Mouse (Mus musculus): ENCODE data around the gene Efr3b. TPM values are rescaled to one million over a fixed set of nuclear protein-coding genes. Genes with fewer than 3 reads are reported as not detected.
A peak's percentile ranks its signal among the peaks of the same experiment; 100 is the strongest.

Efr3b gene
- polyA plus RNA-seq, 1 experiment: 21.4 TPM

DNA sequence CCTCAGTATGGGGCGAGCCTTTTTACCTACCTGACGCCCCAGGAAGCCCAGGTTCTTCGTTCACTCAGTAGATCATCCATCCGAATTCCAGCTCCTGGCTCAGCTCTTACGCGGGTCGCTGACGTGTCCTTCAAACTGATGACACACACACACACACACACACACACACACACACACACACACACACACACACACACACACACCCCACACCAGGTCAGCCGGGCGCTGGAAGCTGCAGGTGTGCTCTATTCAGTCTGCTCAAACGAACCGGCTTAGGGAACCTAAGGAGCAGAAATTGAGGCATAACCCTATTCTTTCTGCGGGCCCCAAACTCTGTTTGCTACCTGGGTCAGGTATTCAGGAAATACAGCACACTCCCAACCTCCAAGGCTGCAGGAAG, 331 bp upstream of the Efr3b start:
- H3K36me3 ChIP-seq (ENCODE audit: control insufficient read depth, insufficient read depth, low read length): no peaks in the 10 kb centered on the region
- H3K27me3 ChIP-seq (ENCODE audit: control insufficient read depth, insufficient read depth, low read length): no peaks in the 10 kb centered on the region
- TF ChIP-seq CTCF (IDR thresholded peaks at IDR 0.05; ENCODE audit: extremely low read depth, insufficient read length, insufficient replicate concordance, low read depth, low read length) (no peak), POLR2A (IDR thresholded peaks at IDR 0.05; ENCODE audit: low read depth, low read length) (no peak)
- 3% methylated on average over 13 of the region's 13 CpGs for WGBS
- H3K27ac ChIP-seq (ENCODE audit: insufficient read depth, low read depth, low read length): no peak overlapping the region
- peak overlapping the region; percentile 83 for H3K4me3 ChIP-seq (ENCODE audit: low read depth, low read length)
- H3K4me1 ChIP-seq (ENCODE audit: control insufficient read depth, insufficient read depth, insufficient read length, low read length): peaks cover 14% of the 10 kb centered on the region

DNA sequence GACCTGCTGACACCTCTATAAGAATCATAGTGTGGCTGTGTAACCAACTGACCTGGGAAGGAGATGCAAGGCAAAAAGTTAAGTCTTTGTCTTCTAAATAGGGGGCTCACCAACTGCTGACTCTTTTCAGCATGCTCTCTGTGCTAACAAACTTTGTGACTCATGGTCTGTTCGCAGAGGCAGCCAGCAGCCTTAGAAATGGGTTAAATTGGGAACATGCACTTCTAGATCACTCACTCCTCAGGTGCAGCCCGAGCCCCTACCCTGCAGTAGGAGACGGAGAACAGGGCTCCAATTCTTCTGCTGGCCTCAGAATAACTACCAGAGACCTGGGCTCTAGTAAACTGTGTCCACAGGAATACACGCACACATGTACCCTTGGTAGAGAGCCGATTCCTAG, 1.2 kb downstream of the Efr3b start:
- 67% methylated on average over 5 of the region's 5 CpGs for whole genome bisulfite sequencing
- Histone ChIP-seq H3K36me3 (ENCODE audit: control insufficient read depth, insufficient read depth, low read length) (no peaks in the 10 kb centered on the region), H3K27ac (ENCODE audit: insufficient read depth, low read depth, low read length) (no peak overlapping the region), H3K4me1 (ENCODE audit: control insufficient read depth, insufficient read depth, insufficient read length, low read length) (peaks cover 14% of the 10 kb centered on the region), H3K4me3 (ENCODE audit: low read depth, low read length) (peak overlapping the region; percentile 83), H3K27me3 (ENCODE audit: control insufficient read depth, insufficient read depth, low read length) (no peaks in the 10 kb centered on the region)
- TF ChIP-seq CTCF (IDR thresholded peaks at IDR 0.05; ENCODE audit: extremely low read depth, insufficient read length, insufficient replicate concordance, low read depth, low read length) (no peak), POLR2A (IDR thresholded peaks at IDR 0.05; ENCODE audit: low read depth, low read length) (no peak)

DNA sequence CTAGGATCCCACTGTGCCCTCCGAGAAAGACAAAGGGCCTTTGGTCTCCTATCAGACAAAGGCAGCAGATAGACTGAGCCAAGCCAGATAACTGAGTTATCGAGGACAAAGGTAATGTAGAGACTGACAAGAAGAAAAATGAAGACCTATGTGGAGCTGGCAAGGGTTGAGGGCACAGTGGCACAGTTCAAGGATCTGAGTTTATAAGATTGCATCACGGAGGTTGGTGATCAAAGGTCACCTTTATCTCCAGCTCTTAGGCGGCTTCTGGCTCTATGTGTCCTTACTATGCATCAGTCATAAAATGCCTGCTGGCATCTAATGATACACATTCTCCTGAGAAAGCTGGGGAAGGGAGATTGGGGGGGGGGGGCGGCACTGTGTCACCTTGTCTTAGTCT, 2.6 kb downstream of the Efr3b start:
- 32% methylated on average over 5 of the region's 5 CpGs for WGBS
- Histone ChIP-seq H3K27me3 (ENCODE audit: control insufficient read depth, insufficient read depth, low read length) (no peaks in the 10 kb centered on the region), H3K36me3 (ENCODE audit: control insufficient read depth, insufficient read depth, low read length) (no peaks in the 10 kb centered on the region), H3K27ac (ENCODE audit: insufficient read depth, low read depth, low read length) (peak overlapping the region; percentile 78), H3K4me1 (ENCODE audit: control insufficient read depth, insufficient read depth, insufficient read length, low read length) (peaks cover 14% of the 10 kb centered on the region), H3K4me3 (ENCODE audit: low read depth, low read length) (no peak overlapping the region)
- TF ChIP-seq CTCF (IDR thresholded peaks at IDR 0.05; ENCODE audit: extremely low read depth, insufficient read length, insufficient replicate concordance, low read depth, low read length) (no peak), POLR2A (IDR thresholded peaks at IDR 0.05; ENCODE audit: low read depth, low read length) (no peak)

DNA sequence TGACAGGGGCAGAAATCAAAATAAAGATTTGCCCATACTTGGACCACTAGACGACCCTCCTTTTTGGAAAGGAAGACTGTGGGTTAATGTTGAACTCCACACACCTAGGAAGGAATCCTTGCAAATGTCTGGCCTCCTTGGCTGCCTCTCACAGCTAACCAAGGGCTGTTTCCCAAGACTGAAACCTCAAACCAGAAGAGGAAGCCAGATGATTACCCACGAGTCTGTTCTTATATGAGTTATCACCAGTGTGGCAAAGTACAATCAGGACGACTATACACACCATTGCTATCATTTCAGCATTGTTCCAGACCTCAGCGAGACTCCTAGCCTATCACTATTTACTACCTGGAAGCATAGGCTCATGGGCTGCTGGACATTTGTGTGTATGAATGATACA, 9.7 kb downstream of the Efr3b start:
- H3K27me3 ChIP-seq (ENCODE audit: control insufficient read depth, insufficient read depth, low read length): no peaks in the 10 kb centered on the region
- peak overlapping the region; percentile 32; the same call in 1 of the 2 replicates for H3K27ac ChIP-seq (ENCODE audit: insufficient read depth, low read depth, low read length)
- TF ChIP-seq CTCF (IDR thresholded peaks at IDR 0.05; ENCODE audit: extremely low read depth, insufficient read length, insufficient replicate concordance, low read depth, low read length): no peak
- TF ChIP-seq POLR2A (IDR thresholded peaks at IDR 0.05; ENCODE audit: low read depth, low read length): no peak
- 25% methylated on average over 4 of the region's 4 CpGs for WGBS
- peaks cover 3% of the 10 kb centered on the region for H3K4me1 ChIP-seq (ENCODE audit: control insufficient read depth, insufficient read depth, insufficient read length, low read length)
- no peak overlapping the region for H3K4me3 ChIP-seq (ENCODE audit: low read depth, low read length)
- no peaks in the 10 kb centered on the region for H3K36me3 ChIP-seq (ENCODE audit: control insufficient read depth, insufficient read depth, low read length)

DNA sequence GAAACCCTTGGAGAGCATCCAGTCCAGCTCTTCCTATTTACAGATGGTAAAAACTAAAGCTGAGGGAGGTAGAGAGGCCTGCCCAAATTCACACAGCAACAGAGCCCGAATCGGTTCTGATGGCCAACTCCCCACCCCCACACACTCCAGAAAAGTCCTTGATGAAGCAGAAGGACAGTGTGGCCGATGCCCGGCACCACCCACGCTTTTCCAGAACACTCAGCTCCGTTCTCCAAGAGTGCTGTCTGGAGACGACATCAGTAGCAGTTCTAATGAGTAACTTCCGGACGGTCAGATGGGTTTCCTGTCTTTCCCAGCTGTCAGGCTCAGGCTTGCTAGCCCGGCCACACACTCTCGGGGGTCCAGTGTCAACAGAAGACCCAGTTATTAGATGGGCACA, 10.2 kb downstream of the Efr3b start:
- H3K27me3 ChIP-seq (ENCODE audit: control insufficient read depth, insufficient read depth, low read length): no peaks in the 10 kb centered on the region
- no peak for TF ChIP-seq POLR2A (IDR thresholded peaks at IDR 0.05; ENCODE audit: low read depth, low read length)
- TF ChIP-seq CTCF (IDR thresholded peaks at IDR 0.05; ENCODE audit: extremely low read depth, insufficient read length, insufficient replicate concordance, low read depth, low read length): no peak
- WGBS: 68% methylated on average over 11 of the region's 11 CpGs

DNA sequence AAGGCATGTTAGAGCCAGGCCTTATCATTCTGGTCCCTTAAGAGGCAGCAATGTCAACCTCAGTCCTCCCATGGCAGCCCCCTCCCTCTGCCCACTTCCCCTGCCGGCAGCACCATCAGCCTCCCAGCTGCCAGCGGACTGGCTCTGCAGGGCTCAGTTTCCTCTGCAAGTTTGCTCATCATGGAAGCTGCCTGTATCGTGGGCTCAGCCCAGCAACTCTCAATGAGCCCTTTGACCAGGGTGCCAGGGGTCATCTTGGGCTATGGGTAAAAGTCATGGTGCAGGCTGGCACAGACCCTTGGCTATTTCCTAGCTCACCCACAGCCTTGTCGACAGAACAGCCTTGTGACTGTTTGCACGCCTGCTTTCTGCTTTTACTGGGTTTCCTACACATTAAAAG, 14.4 kb downstream of the Efr3b start:
- Histone ChIP-seq H3K27ac (ENCODE audit: insufficient read depth, low read depth, low read length) (no peak overlapping the region), H3K36me3 (ENCODE audit: control insufficient read depth, insufficient read depth, low read length) (no peaks in the 10 kb centered on the region), H3K27me3 (ENCODE audit: control insufficient read depth, insufficient read depth, low read length) (no peaks in the 10 kb centered on the region), H3K4me3 (ENCODE audit: low read depth, low read length) (no peak overlapping the region), H3K4me1 (ENCODE audit: control insufficient read depth, insufficient read depth, insufficient read length, low read length) (peaks cover 3% of the 10 kb centered on the region)
- WGBS: 66% methylated on average over 5 of the region's 5 CpGs
- TF ChIP-seq CTCF (IDR thresholded peaks at IDR 0.05; ENCODE audit: extremely low read depth, insufficient read length, insufficient replicate concordance, low read depth, low read length) (no peak), POLR2A (IDR thresholded peaks at IDR 0.05; ENCODE audit: low read depth, low read length) (no peak)

More for the DNA sequence above, 10.2 kb downstream of the Efr3b start:
- Histone ChIP-seq H3K27ac (ENCODE audit: insufficient read depth, low read depth, low read length) (peak overlapping the region; percentile 32; the same call in 1 of the 2 replicates), H3K4me3 (ENCODE audit: low read depth, low read length) (no peak overlapping the region), H3K36me3 (ENCODE audit: control insufficient read depth, insufficient read depth, low read length) (no peaks in the 10 kb centered on the region), H3K4me1 (ENCODE audit: control insufficient read depth, insufficient read depth, insufficient read length, low read length) (peaks cover 3% of the 10 kb centered on the region)

DNA sequence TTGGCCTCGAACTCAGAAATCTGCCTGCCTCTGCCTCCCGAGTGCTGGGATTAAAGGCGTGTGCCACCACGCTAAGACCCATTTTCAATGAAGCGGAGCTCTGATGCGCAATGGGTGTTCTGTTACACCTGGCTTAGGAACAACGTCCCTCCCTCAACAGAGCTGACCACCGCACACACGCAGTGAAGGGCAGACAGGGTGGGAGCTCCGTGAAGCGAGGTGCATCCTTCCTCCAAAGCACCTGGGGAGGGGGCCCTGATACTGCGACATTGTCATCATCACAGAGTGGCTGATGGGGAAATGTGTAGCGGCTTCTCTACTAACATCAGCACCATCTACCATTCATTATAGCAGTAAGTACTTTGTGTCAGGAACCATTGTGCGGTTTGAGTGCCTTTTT, 15.2 kb downstream of the Efr3b start:
- no peaks in the 10 kb centered on the region for H3K27me3 ChIP-seq (ENCODE audit: control insufficient read depth, insufficient read depth, low read length)
- WGBS: 92% methylated on average over 14 of the region's 14 CpGs
- H3K4me3 ChIP-seq (ENCODE audit: low read depth, low read length): no peak overlapping the region
- H3K27ac ChIP-seq (ENCODE audit: insufficient read depth, low read depth, low read length): no peak overlapping the region
- H3K36me3 ChIP-seq (ENCODE audit: control insufficient read depth, insufficient read depth, low read length): no peaks in the 10 kb centered on the region
- H3K4me1 ChIP-seq (ENCODE audit: control insufficient read depth, insufficient read depth, insufficient read length, low read length): peaks cover 3% of the 10 kb centered on the region
- TF ChIP-seq CTCF (IDR thresholded peaks at IDR 0.05; ENCODE audit: extremely low read depth, insufficient read length, insufficient replicate concordance, low read depth, low read length) (no peak), POLR2A (IDR thresholded peaks at IDR 0.05; ENCODE audit: low read depth, low read length) (no peak)

DNA sequence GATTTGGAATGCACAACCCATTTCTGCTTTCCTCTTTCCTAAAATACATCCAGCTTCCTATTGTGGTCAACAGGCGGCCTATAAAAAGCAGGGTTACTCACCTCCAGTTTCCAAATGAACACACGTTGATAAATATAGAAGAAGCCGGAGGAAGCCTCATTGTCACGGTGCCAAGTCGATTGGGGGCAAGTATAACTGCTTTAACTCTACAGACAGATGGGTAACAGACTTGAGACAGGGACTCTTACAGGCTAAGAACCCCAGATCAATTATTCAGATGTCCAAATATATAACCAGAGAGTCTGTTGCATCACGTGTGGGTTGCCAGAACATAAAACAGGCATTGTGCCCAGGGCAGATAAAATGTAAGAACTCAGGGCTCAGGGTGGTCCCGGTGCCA, 15.9 kb downstream of the Efr3b start:
- no peak for TF ChIP-seq CTCF (IDR thresholded peaks at IDR 0.05; ENCODE audit: extremely low read depth, insufficient read length, insufficient replicate concordance, low read depth, low read length)
- no peak for TF ChIP-seq POLR2A (IDR thresholded peaks at IDR 0.05; ENCODE audit: low read depth, low read length)
- H3K27ac ChIP-seq (ENCODE audit: insufficient read depth, low read depth, low read length): no peak overlapping the region
- WGBS: 64% methylated on average over 7 of the region's 7 CpGs
- no peak overlapping the region for H3K4me3 ChIP-seq (ENCODE audit: low read depth, low read length)
- no peaks in the 10 kb centered on the region for H3K27me3 ChIP-seq (ENCODE audit: control insufficient read depth, insufficient read depth, low read length)
- H3K4me1 ChIP-seq (ENCODE audit: control insufficient read depth, insufficient read depth, insufficient read length, low read length): peaks cover 3% of the 10 kb centered on the region
- no peaks in the 10 kb centered on the region for H3K36me3 ChIP-seq (ENCODE audit: control insufficient read depth, insufficient read depth, low read length)

Data from small intestine, adult 2 months (tissue).